Mouse (Mus musculus) spleen, adult 10 weeks (tissue): ENCODE results near the gene Gm9507. TPM values are rescaled to one million over a fixed set of nuclear protein-coding genes. Genes with fewer than 3 reads are reported as not detected.

Source experiments
- polyA plus RNA-seq: library from polyadenylated mRNA; stranded (reverse); fragments of 350-450 nt; fragmentation: Illumina TruSeq; extraction: RNeasy Lipid Tissue Mini Kit (QIAGEN cat#74804); gene quantifications from one replicate; pipeline ENCODE4 v1.2.3, GENCODE M21; 2015; ENCODE audit warnings: low replicate concordance; ENCODE audit not compliant: insufficient read depth

Gm9507 gene
- polyA plus RNA-seq, result not detected

DNA sequence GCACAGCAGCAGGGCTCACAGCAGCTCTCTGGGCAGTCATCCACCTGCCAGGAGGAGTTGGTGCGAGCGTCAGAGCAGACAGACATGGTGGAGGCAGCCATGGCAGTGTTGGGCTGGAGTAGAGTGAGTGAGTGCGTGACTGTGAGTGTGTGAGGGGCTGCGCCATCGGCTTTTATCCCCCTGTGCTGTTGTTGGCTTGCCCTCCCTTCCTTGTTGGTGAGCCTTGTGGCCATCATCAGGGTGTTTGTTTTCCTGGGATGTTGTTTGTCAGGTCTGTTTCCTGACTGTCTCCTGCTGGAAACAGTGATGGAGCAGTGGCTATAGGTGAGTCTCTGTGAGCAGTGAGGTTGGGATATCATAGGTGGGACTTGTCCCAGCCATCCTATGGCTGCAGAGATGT lies at the start of gene Gm9507:
Gene Gm9507 (minus strand): TSS at position 101 of the 400 bp plus-strand sequence.

DNA sequence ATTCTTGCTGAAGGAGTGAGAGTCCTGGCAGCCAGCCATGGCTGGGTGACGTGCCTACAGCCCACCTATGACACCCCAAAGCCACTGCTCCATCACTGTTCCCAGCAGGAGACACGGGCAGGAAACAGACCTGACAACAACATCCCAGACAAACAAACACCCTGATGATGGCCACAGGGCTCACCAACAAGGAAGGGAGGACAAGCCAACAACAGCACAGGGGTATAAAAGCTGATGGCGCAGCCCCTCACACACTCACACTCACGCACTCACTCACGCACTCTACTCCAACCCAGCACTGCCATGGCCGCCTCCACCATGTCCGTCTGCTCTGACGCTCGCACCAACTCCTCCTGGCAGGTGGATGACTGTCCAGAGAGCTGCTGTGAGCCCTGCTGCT lies 40.9 kb upstream of the Gm9507 start, which contains the start of gene Gm10318:
Gene Gm10318 (plus strand): TSS at position 301 of the 400 bp plus-strand sequence.

DNA sequence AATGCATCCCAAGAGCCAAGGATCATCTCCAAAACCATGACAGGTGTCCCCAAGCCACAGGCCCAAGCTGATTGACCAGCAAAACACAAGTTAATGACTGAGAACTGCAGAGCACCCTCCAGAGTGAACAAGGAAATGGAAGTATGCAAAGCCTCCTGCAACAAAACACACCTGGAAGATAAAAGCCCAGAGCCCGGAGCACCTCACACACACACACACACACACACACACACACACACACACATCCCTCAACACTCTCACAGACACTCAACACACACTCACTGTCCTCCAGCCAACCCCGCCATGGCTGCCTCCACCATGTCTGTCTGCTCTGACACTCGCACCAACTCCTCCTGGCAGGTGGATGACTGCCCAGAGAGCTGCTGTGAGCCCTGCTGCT lies 34.9 kb upstream of the Gm9507 start, which contains the start of gene Gm36176:
Gene Gm36176 (plus strand): TSS at position 301 of the 400 bp plus-strand sequence.

DNA sequence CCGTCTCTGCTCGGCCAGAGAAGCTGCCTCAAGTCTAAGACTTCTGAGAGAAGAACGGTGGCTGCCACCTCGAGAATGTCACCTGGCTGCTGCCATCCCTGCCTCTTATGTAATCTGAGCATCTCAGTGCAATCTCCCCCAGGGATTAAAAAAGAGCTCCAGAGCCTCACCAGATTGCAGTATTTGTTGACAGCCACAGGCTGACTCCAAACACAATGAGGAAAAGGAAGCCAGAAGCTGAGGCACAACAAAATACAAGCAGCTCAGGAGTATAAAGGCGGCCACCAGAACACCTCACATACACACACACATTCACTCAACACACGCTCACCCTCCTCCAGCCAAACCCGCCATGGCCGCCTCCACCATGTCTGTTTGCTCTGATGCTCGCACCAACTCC lies 24.0 kb upstream of the Gm9507 start, which contains the start of gene Krtap10-10:
Gene Krtap10-10 (plus strand): TSS at position 301 of the 400 bp plus-strand sequence.

DNA sequence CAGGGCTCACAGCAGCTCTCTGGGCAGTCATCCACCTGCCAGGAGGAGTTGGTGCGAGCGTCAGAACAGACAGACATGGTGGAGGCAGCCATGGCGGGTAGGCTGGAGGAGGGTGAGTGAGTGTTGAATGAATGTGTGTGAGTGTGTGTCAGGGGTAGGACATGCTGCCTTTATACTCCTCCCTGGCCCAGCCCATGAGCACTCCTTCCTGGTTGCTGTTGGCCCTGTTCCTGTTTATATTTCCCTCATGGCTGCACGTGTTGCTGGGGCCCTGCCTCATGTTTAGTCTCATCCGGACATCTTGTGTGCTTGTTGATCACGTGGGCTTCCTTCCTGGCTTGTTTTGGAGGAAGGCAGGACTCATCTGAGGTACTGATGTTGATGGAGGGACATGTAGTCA lies 15.3 kb upstream of the Gm9507 start, which contains the start of gene Krtap10-4:
Gene Krtap10-4 (minus strand): TSS at position 145 of the 400 bp plus-strand sequence.

DNA sequence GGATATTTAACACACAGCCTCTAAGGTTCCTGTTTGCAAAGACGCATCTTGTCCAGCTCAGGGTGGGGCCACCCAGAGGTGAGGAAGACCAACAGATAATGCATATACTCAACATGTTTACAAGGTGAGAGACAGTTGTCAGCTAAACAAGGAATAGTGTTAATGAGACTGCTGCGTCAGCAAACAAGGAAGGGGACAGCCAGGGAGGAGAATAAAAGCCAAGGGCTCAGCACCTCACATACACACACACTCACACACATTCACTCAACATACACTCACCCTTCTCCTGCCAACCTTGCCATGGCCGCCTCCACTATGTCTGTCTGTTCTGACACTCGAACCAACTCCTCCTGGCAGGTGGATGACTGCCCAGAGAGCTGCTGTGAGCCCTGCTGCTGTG lies 2.7 kb upstream of the Gm9507 start, which contains the start of gene Gm2696:
Gene Gm2696 (plus strand): TSS at position 301 of the 400 bp plus-strand sequence.

DNA sequence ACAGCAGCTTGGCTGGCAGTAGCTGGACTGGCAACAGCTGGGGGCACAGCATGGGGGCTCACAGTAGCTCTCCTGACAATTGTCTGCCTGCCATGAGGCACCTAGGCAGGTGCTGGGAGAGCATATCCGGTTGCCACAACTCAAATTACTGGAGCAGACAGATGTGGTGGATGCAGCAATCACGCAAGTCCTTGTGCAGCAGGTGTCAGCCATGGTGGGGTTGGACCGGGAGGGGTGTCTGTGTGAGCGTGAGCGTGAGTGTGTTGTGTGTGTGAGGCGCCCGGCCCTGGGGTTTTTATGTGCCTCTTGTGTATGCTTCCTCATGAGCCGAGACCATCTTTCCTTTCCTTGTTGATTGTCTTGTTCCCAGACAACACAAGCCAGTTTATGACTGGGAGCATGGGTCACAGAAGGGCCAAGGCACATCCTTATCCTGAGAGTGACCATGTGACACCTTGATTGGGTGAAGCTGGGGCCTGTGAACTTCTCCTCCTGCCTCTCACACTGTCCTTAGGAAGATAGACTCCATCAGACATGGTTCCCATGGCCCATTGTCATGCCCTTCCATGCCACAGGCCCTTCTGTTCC lies 12.6 kb downstream of the Gm9507 start, which contains the start of gene Gm19668:
Gene Gm19668 (minus strand): TSS at position 213 of the 588 bp plus-strand sequence.

DNA sequence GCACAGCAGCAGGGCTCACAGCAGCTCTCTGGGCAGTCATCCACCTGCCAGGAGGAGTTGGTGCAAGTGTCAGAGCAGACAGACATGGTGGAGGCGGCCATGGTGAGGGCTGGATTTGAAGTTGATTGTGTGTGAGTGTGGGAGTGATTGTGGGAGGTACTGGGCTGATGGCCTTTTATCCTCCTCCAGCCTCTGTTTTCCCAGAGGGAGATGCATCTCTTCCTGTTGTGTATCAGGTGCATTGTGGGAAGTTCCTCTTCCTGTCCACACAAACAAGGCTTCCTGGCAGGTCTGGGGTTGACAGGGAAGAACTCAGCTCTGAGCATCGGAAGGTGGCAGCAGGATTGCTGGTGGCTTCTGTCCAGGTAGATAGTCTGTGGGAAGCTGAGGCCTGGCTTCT lies 16.7 kb downstream of the Gm9507 start, which contains the start of gene Gm9639:
Gene Gm9639 (minus strand): TSS at position 101 of the 400 bp plus-strand sequence.

DNA sequence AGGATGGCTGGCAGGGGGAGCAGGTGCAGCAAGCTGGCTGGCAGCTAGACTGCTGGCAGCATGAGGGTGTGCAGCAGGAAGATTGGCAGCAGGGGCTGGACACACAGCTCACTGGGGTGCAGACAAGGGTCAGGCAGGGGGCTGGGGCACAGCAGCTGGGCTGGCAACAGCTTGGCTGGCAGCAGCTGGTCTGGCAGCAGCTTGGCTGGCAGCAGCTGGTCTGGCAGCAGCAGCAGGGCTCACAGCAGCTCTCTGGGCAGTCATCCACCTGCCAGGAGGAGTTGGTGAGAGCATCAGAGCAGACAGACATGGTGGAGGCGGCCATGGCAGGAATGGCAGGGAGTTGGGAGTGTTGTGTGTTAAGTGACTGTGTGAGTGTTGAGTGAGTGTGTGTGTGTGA lies 23.8 kb downstream of the Gm9507 start, which contains the start of gene Gm7137:
Gene Gm7137 (minus strand): TSS at position 325 of the 400 bp plus-strand sequence.

DNA sequence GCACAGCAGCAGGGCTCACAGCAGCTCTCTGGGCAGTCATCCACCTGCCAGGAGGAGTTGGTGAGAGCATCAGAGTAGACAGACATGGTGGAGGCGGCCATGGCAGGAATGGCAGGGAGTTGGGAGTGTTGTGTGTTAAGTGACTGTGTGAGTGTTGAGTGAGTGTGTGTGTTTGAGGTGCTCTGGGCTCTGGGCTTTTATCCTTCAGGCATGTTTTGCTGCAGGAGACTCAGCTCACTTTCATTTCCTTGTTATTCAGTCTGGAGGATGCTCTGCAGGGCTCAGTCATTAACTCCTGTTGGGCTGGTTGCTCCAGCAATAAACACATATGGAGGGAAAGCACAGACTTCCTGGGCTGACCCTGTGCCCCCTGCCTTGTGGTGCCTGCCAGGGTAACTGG lies 29.2 kb downstream of the Gm9507 start, which contains the start of gene Gm3250:
Gene Gm3250 (minus strand): TSS at position 101 of the 400 bp plus-strand sequence.

DNA sequence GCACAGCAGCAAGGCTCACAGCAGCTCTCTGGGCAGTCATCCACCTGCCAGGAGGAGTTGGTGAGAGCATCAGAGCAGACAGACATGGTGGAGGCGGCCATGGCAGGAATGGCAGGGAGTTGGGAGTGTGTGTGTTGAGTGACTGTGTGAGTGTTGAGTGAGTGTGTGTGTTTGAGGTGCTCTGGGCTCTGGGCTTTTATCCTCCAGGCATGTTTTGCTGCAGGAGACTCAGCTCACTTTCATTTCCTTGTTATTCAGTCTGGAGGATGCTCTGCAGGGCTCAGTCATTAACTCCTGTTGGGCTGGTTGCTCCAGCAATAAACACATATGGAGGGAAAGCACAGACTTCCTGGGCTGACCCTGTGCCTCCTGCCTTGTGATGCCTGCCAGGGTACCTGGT lies 34.8 kb downstream of the Gm9507 start, which contains the start of gene Gm7138:
Gene Gm7138 (minus strand): TSS at position 101 of the 400 bp plus-strand sequence.

DNA sequence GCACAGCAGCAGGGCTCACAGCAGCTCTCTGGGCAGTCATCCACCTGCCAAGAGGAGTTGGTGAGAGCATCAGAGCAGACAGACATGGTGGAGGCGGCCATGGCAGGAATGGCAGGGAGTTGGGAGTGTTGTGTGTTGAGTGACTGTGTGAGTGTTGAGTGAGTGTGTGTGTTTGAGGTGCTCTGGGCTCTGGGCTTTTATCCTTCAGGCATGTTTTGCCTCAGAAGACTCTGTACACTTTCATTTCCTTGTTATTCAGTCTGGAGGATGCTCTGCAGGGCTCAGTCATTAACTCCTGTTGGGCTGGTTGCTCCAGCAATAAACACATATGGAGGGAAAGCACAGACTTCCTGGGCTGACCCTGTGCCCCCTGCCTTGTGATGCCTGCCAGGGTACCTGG lies 40.4 kb downstream of the Gm9507 start, which contains the start of gene Gm3238:
Gene Gm3238 (minus strand): TSS at position 101 of the 400 bp plus-strand sequence.

Other genes with a start within 250 kb of the Gm9507 start
- 83.9 TPM for gene Pttg1ip, start 230.1 kb downstream of the Gm9507 start, polyA plus RNA-seq
- 158 TPM for gene Sumo3, start 205.7 kb downstream of the Gm9507 start, polyA plus RNA-seq
- not detected for gene Gm49325, start 205.6 kb downstream of the Gm9507 start, polyA plus RNA-seq
- 33.2 TPM for gene Ube2g2, start 189.6 kb downstream of the Gm9507 start, polyA plus RNA-seq
- gene Tspear, start 125.3 kb downstream of the Gm9507 start, polyA plus RNA-seq, result 0.23 TPM
- gene Gm19402, start 121.1 kb downstream of the Gm9507 start, polyA plus RNA-seq, result not detected
- gene Gm9508, start 114.6 kb downstream of the Gm9507 start, polyA plus RNA-seq, result not detected
- gene Gm10272, start 105.2 kb downstream of the Gm9507 start, polyA plus RNA-seq, result not detected
- gene Gm10024, start 100.4 kb downstream of the Gm9507 start, polyA plus RNA-seq, result not detected
- not detected for gene Gm10142, start 96.0 kb downstream of the Gm9507 start, polyA plus RNA-seq
- gene Krtap12-1, start 91.2 kb downstream of the Gm9507 start, polyA plus RNA-seq, result not detected
- not detected for gene Gm10100, start 85.4 kb downstream of the Gm9507 start, polyA plus RNA-seq
- gene Gm18596, start 69.2 kb downstream of the Gm9507 start, polyA plus RNA-seq, result not detected
- gene Gm9736, start 60.5 kb downstream of the Gm9507 start, polyA plus RNA-seq, result not detected
- gene Gm3233, start 52.2 kb downstream of the Gm9507 start, polyA plus RNA-seq, result not detected
- not detected for gene Gm3238, start 40.5 kb downstream of the Gm9507 start, polyA plus RNA-seq
- not detected for gene Gm7138, start 34.9 kb downstream of the Gm9507 start, polyA plus RNA-seq
- not detected for gene Gm3250, start 29.3 kb downstream of the Gm9507 start, polyA plus RNA-seq
- gene Gm7137, start 23.6 kb downstream of the Gm9507 start, polyA plus RNA-seq, result not detected
- not detected for gene Gm9639, start 16.8 kb downstream of the Gm9507 start, polyA plus RNA-seq
- gene Gm19668, start 12.7 kb downstream of the Gm9507 start, polyA plus RNA-seq, result not detected
- gene Gm2696, start 2.8 kb upstream of the Gm9507 start, polyA plus RNA-seq, result not detected
- gene Krtap10-4, start 15.3 kb upstream of the Gm9507 start, polyA plus RNA-seq, result not detected
- not detected for gene Krtap10-10, start 24.1 kb upstream of the Gm9507 start, polyA plus RNA-seq
- not detected for gene Gm36176, start 35.0 kb upstream of the Gm9507 start, polyA plus RNA-seq
- not detected for gene Gm10318, start 41.0 kb upstream of the Gm9507 start, polyA plus RNA-seq
- gene Gm3285, start 50.1 kb upstream of the Gm9507 start, polyA plus RNA-seq, result not detected
- 1.2 TPM for gene Lrrc3, start 90.7 kb upstream of the Gm9507 start, polyA plus RNA-seq
- 66.5 TPM for gene Trpm2, start 158.7 kb upstream of the Gm9507 start, polyA plus RNA-seq
- 4.4 TPM for gene 1810043G02Rik, start 166.7 kb upstream of the Gm9507 start, polyA plus RNA-seq
- 8.5 TPM for gene Pfkl, start 198.2 kb upstream of the Gm9507 start, polyA plus RNA-seq
- not detected for gene Dnmt3l, start 230.1 kb upstream of the Gm9507 start, polyA plus RNA-seq
- 1.9 TPM for gene Aire, start 231.8 kb upstream of the Gm9507 start, polyA plus RNA-seq